Mouse (Mus musculus) B cell, adult 2 months (primary cell): ENCODE data around the gene 4930539E08Rik.

ENCODE experiments used
- DNase-seq, 2 experiments: peaks; one replicate each; pipeline ENCODE4 v3.0.0; 2022

4930539E08Rik gene

DNA sequence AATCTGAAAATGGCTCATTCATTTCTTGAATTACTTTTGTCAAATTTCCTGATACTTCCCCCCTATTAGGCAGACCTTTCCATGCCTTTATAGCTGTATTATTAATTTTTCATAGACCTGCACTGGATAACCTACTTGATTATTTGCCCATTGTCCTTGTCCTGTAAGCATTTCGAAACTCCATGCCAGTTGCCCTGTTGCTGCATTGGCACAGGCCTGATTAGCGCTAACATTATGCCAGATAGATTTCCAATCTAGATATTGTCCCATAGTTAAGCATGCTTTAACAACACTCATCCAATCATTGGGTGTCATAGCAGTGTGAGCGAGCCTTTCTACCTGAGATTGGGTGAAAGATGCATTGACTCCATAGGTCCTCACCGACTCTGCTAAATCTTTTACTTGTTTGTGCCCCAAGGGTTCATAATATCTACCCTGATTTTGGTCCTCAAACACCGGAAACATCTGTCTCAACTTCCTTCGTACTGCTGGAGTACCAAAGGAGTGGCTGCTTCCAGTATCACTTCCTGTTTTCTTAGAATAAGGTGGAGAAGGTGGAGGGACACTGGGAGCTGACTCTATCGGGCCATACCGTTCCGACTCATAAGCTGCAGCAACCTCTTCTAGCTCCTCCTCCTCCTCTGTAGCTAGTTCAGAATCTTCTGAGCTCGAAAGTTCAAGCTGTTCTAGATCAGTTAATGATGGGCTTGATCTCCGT is 20.9 kb downstream of the 4930539E08Rik start:
- peak in 1 of 2 experiments; percentile 38 for DNase-seq

DNA sequence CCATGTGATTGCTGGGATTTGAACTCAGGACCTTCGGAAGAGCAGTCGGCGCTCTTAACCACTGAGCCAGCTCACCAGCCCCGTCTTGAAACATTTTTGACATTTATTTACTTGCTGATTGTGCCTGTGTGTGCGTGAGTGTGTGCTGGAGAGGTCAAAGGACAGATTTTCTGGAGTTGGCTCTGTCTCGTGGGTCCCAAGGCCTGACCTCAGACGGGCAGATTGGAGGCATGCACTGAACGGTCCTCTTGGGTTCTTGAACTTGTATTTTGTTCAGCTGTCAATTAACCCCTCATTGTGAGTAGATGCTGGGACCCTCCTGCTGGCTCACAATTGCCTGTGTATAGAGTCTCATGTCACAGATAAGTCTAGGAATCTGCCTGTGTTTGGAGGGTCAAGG is 28.9 kb downstream of the 4930539E08Rik start:
- no peak for DNase-seq

DNA sequence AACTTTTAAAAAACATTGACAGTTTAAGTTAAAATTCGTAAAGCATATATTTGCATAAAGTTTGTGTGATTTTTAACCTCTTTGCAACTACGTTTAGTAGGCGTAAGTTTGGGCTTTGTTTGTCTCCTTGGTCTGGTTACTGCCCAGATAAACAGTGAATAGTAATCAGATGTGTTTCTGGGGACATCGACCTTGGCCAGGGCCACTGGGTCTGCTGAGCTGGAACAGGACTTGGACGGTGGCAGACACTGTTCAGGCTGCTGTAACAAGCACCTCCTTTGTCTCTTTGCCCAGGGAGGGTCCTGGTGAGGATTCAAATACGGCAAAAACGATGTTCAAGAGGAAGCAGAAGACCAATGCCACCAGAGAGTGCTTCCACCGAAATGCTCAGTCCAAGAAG is 29.9 kb downstream of the 4930539E08Rik start:
- DNase-seq: no peak

GRCm38 (mm10) chr17:28883941-28884516 is 31.1 kb downstream of the 4930539E08Rik start:
- no peak for DNase-seq

DNA sequence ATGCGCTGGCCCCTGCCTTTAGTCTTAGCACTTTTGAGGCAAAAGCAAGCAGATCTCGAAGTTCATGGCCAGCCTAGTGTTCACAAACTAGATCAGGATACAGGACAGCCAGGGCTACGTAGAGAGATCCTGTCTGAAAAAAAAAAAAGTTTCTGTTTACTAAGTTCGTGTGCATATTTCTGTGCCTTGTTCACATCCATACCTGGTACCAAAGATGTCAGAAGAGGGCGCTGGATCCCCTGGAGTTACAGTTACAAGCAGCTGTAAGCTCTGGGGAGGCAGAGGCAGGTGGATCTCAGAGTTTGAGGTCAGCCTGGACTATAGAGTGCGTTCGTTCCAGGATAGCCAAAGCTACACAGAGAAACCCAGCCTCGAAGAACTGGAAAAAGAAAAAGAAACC is 32.3 kb downstream of the 4930539E08Rik start:
- peak in 1 of 2 experiments; percentile 30 for DNase-seq

GRCm38 (mm10) chr17:28882316-28882715 is 32.8 kb downstream of the 4930539E08Rik start:
- peak; percentile 91 to 92 for DNase-seq

DNA sequence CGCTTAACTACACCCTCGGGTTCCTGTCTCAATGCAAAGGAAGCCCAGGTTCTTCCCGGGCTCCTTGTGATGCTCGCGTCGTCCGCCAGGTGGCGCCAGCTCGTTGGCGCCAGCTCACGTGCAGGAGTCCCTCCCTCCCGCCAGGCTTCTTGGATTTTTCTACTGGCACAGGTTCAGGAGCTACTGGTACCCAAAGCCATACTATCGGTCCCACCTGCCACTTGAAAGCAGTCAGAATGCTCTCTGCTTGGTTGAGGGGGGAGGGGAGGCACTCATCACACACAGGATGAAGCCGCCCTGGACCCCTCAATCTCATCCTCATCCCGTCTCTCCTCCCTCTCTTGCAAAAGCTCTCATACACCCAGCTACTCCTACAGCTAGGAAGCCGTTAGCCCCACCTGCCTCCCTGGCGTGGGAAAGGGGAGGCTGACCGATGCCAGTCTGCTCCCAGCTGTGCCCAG is 35.2 kb downstream of the 4930539E08Rik start:
- peak; percentile 80 to 82 for DNase-seq

GRCm38 (mm10) chr17:28876821-28877220 is 38.3 kb downstream of the 4930539E08Rik start:
- DNase-seq: peak in 1 of 2 experiments; percentile 36

DNA sequence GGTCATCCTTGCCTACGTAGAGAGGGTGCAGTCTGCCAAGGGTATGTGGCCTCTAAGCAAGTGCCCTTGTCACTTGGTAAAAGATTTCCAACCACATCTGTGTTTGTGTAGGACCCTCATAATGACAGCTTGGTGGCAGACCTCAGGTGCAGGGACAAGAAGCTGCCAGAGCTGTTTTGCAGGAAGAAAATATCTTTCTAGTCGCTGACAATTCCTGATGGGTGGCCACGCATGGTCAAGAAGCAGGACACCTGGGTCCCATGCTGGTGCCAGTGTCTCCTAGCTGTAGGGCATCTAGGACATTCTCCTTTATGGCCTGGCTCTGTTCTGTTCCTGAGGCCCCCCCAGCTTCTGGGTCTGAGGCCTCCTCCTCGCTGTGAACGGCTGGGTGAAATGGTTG is 38.8 kb downstream of the 4930539E08Rik start:
- DNase-seq: no peak

- no peak for DNase-seq
Observed at GRCm38 (mm10) chr17:28875316-28875715, 39.8 kb downstream of the 4930539E08Rik start.

DNA sequence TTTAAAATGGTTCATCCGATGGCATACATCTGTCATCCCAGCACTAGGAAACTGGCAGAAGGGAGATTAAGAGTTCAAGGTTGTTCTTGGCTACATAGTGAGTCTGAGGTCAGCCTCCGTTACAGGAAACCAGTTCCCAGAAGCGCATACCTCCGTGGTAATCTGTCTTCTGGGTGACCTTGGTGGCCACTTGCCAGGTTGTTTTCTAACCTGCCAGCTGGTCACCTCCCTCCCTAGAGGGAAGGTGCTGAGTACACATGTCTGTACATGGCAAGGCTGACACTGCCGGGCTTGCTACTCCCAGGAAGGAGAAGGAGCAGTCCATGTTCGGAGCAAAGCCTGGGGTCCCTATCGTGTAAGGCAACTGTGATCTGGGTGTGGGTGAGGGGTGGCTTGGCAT is 40.3 kb downstream of the 4930539E08Rik start:
- DNase-seq: no peak

GRCm38 (mm10) chr17:28874216-28874615 is 40.9 kb downstream of the 4930539E08Rik start:
- DNase-seq: no peak

GRCm38 (mm10) chr17:28872322-28872721 is 42.8 kb downstream of the 4930539E08Rik start:
- no peak for DNase-seq

- DNase-seq: no peak
Observed at GRCm38 (mm10) chr17:28871831-28872230, 43.3 kb downstream of the 4930539E08Rik start.

DNA sequence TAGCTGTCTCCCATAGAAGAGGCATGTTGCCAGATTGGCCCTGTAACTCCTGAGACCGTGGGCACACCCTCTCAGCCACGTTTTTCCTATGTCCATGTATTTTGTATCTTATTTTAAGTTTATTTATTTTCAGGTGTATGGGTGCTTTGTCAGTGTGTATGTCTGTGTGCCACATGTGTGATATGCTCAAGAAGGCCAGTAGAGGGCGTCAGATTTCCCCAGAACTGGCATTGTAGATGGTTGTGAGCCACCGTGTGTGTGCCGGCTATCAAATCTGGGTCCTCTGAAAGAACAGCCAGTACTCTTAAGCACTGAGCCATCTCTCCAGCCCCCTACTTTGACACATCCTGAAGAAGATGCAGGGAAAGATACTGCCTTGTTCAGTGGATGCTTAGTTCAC is 44.7 kb downstream of the 4930539E08Rik start:
- DNase-seq: no peak

GRCm38 (mm10) chr17:28869412-28870110 is 45.6 kb downstream of the 4930539E08Rik start:
- no peak for DNase-seq

DNA sequence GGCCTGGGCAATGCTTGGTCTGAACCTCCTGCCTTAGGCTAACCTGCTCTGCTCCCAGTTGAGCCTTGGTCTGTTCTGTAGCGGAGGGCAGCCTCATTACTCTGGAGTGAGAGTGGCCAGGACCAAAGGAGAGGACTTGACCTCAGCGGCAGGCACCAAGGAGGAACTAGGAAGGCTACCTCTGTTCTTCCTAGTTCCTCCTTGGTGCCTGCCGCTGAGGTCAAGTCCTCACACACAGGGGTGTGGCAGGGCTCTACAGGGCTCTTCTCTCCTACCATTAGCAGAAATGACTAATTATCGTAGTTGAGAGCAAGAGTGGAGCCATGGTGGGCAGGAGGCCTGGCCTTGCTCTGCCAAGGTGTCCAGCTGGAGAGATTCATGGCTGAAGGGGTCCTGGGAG is 47.7 kb downstream of the 4930539E08Rik start:
- no peak for DNase-seq

DNA sequence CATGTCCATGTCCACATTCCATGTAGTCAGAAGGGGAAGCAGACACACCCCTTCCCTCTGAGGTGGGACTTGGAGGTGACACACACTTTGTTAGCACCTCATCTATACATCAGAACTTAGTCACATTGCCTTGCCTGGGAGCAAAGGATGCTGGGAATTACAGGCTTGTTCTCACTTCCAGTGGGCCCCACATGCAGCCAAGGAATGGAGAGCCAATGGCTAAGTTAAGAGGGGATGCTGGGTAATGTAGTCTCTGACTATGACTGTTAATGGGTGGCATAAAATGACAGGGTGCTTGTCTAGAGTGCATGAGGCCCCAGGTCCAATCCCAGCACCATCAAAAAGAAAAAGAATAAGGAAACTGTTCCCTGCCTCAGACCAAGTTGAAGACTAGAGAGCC is 48.2 kb downstream of the 4930539E08Rik start:
- DNase-seq: no peak

DNA sequence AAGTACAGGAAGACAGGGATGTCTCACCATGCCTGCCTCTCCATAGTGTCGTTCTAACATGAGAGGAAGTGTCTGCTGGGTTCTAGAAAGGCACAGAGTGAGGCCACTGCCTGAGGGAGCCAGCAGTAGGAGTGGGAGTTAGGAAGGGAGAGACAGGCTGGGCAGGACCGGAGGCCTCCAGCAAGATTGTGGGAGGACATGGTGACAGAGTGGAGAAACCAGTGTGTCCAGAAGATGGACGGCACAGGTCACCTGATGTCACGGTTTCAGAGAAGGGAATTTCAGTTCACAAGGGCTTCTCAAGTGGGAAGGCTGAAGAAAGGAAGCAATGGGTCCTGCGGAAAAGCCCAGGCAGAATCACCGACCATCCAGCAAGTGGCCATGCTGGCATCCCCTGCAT is 50.7 kb downstream of the 4930539E08Rik start:
- no peak for DNase-seq

DNA sequence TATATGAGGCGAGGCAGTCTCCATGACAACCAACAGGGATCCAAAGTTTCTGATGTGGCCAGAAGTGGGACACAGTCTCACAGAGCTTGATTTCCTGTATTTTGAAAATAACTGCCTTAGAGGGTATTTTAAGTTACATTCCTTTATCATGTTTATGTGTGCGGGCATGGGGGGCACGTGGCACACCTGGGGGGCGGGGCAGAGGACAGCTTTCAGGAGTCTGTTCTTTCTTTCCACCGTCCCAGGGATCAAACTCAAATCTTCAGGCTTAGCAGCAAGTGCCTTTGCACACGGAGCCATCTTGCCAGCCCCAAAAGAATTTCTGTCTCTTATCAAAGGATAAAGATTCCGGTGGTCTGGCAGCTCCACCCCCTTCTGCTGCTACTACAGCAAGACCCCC is 51.2 kb downstream of the 4930539E08Rik start:
- no peak for DNase-seq

- DNase-seq: no peak
Observed at GRCm38 (mm10) chr17:28858205-28858604, 56.9 kb downstream of the 4930539E08Rik start, which contains the start of gene Pnpla1. TSS of gene Pnpla1 (plus strand) at chr17:28858411.

- DNase-seq: no peak
Observed at GRCm38 (mm10) chr17:28856030-28856429, 59.1 kb downstream of the 4930539E08Rik start.

DNA sequence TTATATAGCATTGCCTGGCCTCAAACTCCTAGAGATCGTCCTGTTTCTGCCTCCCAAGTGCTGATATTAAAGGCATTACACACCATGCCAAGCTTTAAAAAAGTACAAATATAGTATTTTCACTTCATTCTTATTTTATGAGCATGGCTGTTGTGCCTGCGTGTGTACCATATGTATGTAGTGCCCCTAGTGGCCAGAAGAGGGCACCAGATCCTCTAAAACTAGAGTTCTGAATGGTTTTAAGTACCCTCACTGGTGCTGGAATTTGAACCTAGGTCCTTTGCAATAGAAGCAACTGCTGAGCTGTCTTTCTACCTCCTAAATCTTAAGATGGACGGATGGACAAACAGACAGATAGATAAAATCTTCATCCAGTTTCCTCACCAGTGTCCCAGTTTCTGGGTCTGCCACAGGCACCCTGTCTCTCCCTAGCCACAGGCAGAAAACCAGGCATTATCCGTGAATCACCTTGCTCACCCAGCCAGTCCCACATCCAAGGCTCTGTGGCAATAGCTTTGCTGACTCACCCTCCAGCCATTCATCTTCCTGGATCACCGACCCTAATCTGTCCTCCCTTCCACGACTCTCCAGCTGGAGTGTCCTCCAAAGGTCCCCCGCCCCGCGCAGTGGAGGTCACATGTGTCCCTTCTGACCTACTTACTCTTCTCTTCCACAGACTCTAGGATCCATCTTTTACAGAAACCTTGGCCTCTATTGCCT is 59.8 kb downstream of the 4930539E08Rik start:
- DNase-seq: peak; percentile 61 to 69
